8 mouse cellular contexts compared by ENCODE assay signal in the genomic region with DNA sequence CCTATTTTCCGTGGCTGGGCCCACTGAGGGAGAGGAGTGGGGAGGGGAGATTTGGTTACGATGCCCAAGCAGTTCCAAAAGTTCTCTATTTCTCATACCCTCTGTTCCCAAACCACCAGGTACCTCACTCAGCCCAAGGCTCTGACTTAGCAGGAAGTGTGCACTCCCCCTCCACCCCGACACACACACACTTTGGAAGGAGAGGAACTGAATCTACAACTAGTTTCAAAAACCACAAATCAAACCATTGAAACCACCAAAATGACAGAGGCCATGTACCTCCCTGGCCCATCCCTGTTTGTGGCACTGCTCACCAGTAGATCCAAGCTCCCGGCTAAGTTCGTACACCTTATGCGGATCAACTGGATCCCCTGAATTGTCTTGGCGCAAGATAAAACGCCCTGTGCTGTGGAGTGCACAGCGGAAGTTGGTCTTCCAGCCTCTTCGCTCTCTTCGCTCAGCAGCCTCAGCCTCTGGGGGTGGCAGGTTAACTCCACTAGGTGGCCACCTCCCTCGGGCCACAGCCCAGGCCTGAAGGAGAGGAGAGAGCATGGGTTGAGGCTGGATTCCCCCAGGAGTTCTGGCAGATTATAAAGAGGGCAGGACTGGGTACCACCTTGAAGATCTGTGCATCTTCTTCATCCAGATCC. TPM values are rescaled to one million over a fixed set of nuclear protein-coding genes. Genes with fewer than 3 reads are reported as not detected.
DNase-seq lines count a peak whose midpoint lies in the region; ATAC-seq and TF ChIP-seq lines count a peak whose summit lies in the region.

No protein-coding gene starts in this region.

- peaks cover 45% of the 10 kb centered on the region for H3K36me3 ChIP-seq in forebrain, postnatal 0 days (ENCODE audit: insufficient read depth)
- peaks cover 39% of the 10 kb centered on the region for H3K36me3 ChIP-seq in kidney, postnatal 0 days (ENCODE audit: insufficient read depth, low read length)
- H3K36me3 ChIP-seq in macrophage (ENCODE audit: inconsistent target) = peaks cover 29% of the 10 kb centered on the region

- ATAC-seq in forebrain, postnatal 0 days = peak; percentile 48
- peak; percentile 51 for ATAC-seq in kidney, postnatal 0 days (replicated peaks; ENCODE audit: low FRiP score, low read depth)

- peak; percentile 54 for DNase-seq in gastrocnemius, adult 2 months
- no peak for DNase-seq in gastrocnemius, postnatal 36 days
- DNase-seq in adrenal gland, adult 2 months = peak; percentile 64
- peak; percentile 16 for DNase-seq in forebrain, postnatal 0 days
- DNase-seq in kidney, postnatal 0 days (ENCODE audit: low spot score) = peak; percentile 78
- peak; percentile 66 to 69 for DNase-seq in spleen, postnatal 36 days (ENCODE audit: low spot score in 2 of 2)
- no peak for DNase-seq in right cerebral cortex, postnatal 4 days

- intact Hi-C loops in gastrocnemius, adult 2 months (cut with DNase I) = loop anchor here (1.0 kb wide), 1 partner anchor 98 kb away; no protein-coding TSS in a partner anchor
- intact Hi-C loops in gastrocnemius, postnatal 36 days (cut with DNase I) = loop anchor here (1.0 kb wide), 1 partner anchor 99 kb away; no protein-coding TSS in a partner anchor

- no peak overlapping the region for H3K4me2 ChIP-seq in forebrain, postnatal 0 days (ENCODE audit: low read depth)
- peak overlapping the region; percentile 67 for H3K4me2 ChIP-seq in kidney, postnatal 0 days (ENCODE audit: low read length)

- H3K4me1 ChIP-seq in forebrain, postnatal 0 days (ENCODE audit: insufficient read depth) = no peaks in the 10 kb centered on the region
- H3K4me1 ChIP-seq in kidney, postnatal 0 days (replicated peaks; ENCODE audit: insufficient read depth, low read length) = no peaks in the 10 kb centered on the region

- 36% methylated on average over 12 of the region's 12 CpGs for WGBS in forebrain, postnatal 0 days
- 18% methylated on average over 12 of the region's 12 CpGs for WGBS in kidney, postnatal 0 days
- 7% methylated on average over 12 of the region's 12 CpGs for WGBS in macrophage (ENCODE audit: missing documents)

- no peaks in the 10 kb centered on the region for H3K9me3 ChIP-seq in forebrain, postnatal 0 days (ENCODE audit: low read length)
- no peaks in the 10 kb centered on the region for H3K9me3 ChIP-seq in kidney, postnatal 0 days (replicated peaks; ENCODE audit: low read length)

- peak overlapping the region; percentile 76 for H3K4me3 ChIP-seq in gastrocnemius, adult 2 months
- no peak overlapping the region for H3K4me3 ChIP-seq in forebrain, postnatal 0 days (ENCODE audit: low read depth, low read length)
- H3K4me3 ChIP-seq in kidney, postnatal 0 days (replicated peaks; ENCODE audit: low read depth, low read length) = peak overlapping the region; percentile 62
- peak overlapping the region; percentile 98 for H3K4me3 ChIP-seq in macrophage (ENCODE audit: inconsistent target)

- no peak overlapping the region for H3K9ac ChIP-seq in forebrain, postnatal 0 days
- H3K9ac ChIP-seq in kidney, postnatal 0 days (ENCODE audit: low read depth, low read length) = peak overlapping the region; percentile 32; the same call in 1 of the 2 replicates

- peak; percentile 59 for TF ChIP-seq CTCF in gastrocnemius, adult 2 months (IDR thresholded peaks at IDR 0.05)
- peak; percentile 48 for TF ChIP-seq CTCF in forebrain, postnatal 0 days (IDR thresholded peaks at IDR 0.05; ENCODE audit: low read depth)
- peak; percentile 69 for TF ChIP-seq CTCF in kidney, postnatal 0 days (IDR thresholded peaks at IDR 0.05; ENCODE audit: low read depth)

- peak overlapping the region; percentile 31; the same call in 1 of the 2 replicates for H3K27ac ChIP-seq in gastrocnemius, adult 2 months
- H3K27ac ChIP-seq in forebrain, postnatal 0 days (ENCODE audit: low read depth, low read length) = no peak overlapping the region
- no peak overlapping the region for H3K27ac ChIP-seq in kidney, postnatal 0 days
- H3K27ac ChIP-seq in macrophage = peak overlapping the region; percentile 93

- no peaks in the 10 kb centered on the region for H3K27me3 ChIP-seq in forebrain, postnatal 0 days (ENCODE audit: insufficient read depth, low read length)
- H3K27me3 ChIP-seq in kidney, postnatal 0 days (ENCODE audit: insufficient read depth, low read length) = no peaks in the 10 kb centered on the region

- peaks cover 32% of the 10 kb centered on the region; the same call in 1 of the 2 replicates for H3K79me2 ChIP-seq in macrophage (ENCODE audit: inconsistent target)

RNA-seq across cellular contexts. Expression of a gene that starts 1.4 kb away (rescaled TPM):
- 1 to 10 TPM; 1.1 TPM for total RNA-seq in gastrocnemius, adult 2 months (2021)
- total RNA-seq in gastrocnemius, postnatal 36 days (2021) = 1 to 10 TPM in 1 of 2 experiments, under 1 TPM in 1; 0.71 to 2.5 TPM
- total RNA-seq in adrenal gland, adult 2 months (2021) = 10 to 100 TPM in 1 of 2 experiments, 1 to 10 TPM in 1; 7.4 to 12.2 TPM
- polyA plus RNA-seq in adrenal gland, adult 2 months (2012; rRNA removed) = 155 and 171 TPM in 2 replicates
- 1.3 and 3.8 TPM in 2 replicates for total RNA-seq in forebrain, postnatal 0 days (2014; rRNA removed)
- 3.4 and 3.7 TPM in 2 replicates for polyA plus RNA-seq in forebrain, postnatal 0 days (2015; fragmentation: Nextera tagmentation; extraction: Ambion mirVana)
- 14.5 and 21.1 TPM in 2 replicates for polyA plus RNA-seq in kidney, postnatal 0 days (2015; fragmentation: Nextera tagmentation; extraction: Ambion mirVana)
- total RNA-seq in macrophage (2018; cell fraction: chromatin; rRNA removed) = 1,000 to 10,000 TPM in 12 of 26 experiments, 100 to 1,000 TPM in 13, 10 to 100 TPM in 1; 97.8 to 1,739 (median 915) TPM
- 1,000 to 10,000 TPM in 13 of 26 experiments, 100 to 1,000 TPM in 13; 154 to 2,965 (median 1,096) TPM for total RNA-seq in macrophage (2018; cell fraction: cytosol; rRNA removed)
- 1,000 to 10,000 TPM in 13 of 26 experiments, 100 to 1,000 TPM in 13; 137 to 2,582 (median 962) TPM for total RNA-seq in macrophage (2018; cell fraction: nucleus; rRNA removed)
- 119 to 344 TPM (median 190 TPM) in 3 replicates for polyA plus RNA-seq in macrophage (2018)

RNA-seq across cellular contexts. Expression of a gene that starts 11.7 kb away (rescaled TPM):
- total RNA-seq in gastrocnemius, adult 2 months (2021) = not detected
- total RNA-seq in gastrocnemius, postnatal 36 days (2021) = under 1 TPM in 1 of 2 experiments, not detected in 1; 0.12 TPM
- 10 to 100 TPM in 1 of 2 experiments, 1 to 10 TPM in 1; 1.9 to 17.1 TPM for total RNA-seq in adrenal gland, adult 2 months (2021)
- polyA plus RNA-seq in adrenal gland, adult 2 months (2012; rRNA removed) = 9.0 and 18.5 TPM in 2 replicates
- not detected in 2 replicates for total RNA-seq in forebrain, postnatal 0 days (2014; rRNA removed)
- polyA plus RNA-seq in forebrain, postnatal 0 days (2015; fragmentation: Nextera tagmentation; extraction: Ambion mirVana) = not detected in 2 replicates
- 40.1 and 41.2 TPM in 2 replicates for polyA plus RNA-seq in kidney, postnatal 0 days (2015; fragmentation: Nextera tagmentation; extraction: Ambion mirVana)
- total RNA-seq in macrophage (2018; cell fraction: chromatin; rRNA removed) = not detected
- total RNA-seq in macrophage (2018; cell fraction: cytosol; rRNA removed) = not detected
- total RNA-seq in macrophage (2018; cell fraction: nucleus; rRNA removed) = not detected
- polyA plus RNA-seq in macrophage (2018) = not detected in 3 replicates

RNA-seq across cellular contexts. Expression of a gene that starts 14.0 kb away (rescaled TPM):
- total RNA-seq in gastrocnemius, adult 2 months (2021) = not detected
- total RNA-seq in gastrocnemius, postnatal 36 days (2021) = not detected
- total RNA-seq in adrenal gland, adult 2 months (2021) = not detected
- 0.93 and 1.2 TPM in 2 replicates for polyA plus RNA-seq in adrenal gland, adult 2 months (2012; rRNA removed)
- not detected in 2 replicates for total RNA-seq in forebrain, postnatal 0 days (2014; rRNA removed)
- 2.9 and 3.9 TPM in 2 replicates for polyA plus RNA-seq in forebrain, postnatal 0 days (2015; fragmentation: Nextera tagmentation; extraction: Ambion mirVana)
- 35.1 and 37.9 TPM in 2 replicates for polyA plus RNA-seq in kidney, postnatal 0 days (2015; fragmentation: Nextera tagmentation; extraction: Ambion mirVana)
- total RNA-seq in macrophage (2018; cell fraction: chromatin; rRNA removed) = not detected
- total RNA-seq in macrophage (2018; cell fraction: cytosol; rRNA removed) = 1 to 10 TPM in 3 of 26 experiments, under 1 TPM in 8, not detected in 15; 0.40 to 1.1 (median 0.77) TPM
- 1 to 10 TPM in 2 of 26 experiments, not detected in 24; 1.4 to 2.1 TPM for total RNA-seq in macrophage (2018; cell fraction: nucleus; rRNA removed)
- not detected in 3 replicates for polyA plus RNA-seq in macrophage (2018)

RNA-seq across cellular contexts. Expression of a gene that starts 26.9 kb away (rescaled TPM):
- not detected for total RNA-seq in gastrocnemius, adult 2 months (2021)
- total RNA-seq in gastrocnemius, postnatal 36 days (2021) = not detected
- under 1 TPM in 1 of 2 experiments, not detected in 1; 0.31 TPM for total RNA-seq in adrenal gland, adult 2 months (2021)
- polyA plus RNA-seq in adrenal gland, adult 2 months (2012; rRNA removed) = 0.62 and 12.1 TPM in 2 replicates
- 0.31 and 0.38 TPM in 2 replicates for total RNA-seq in forebrain, postnatal 0 days (2014; rRNA removed)
- 0.90 and 0.98 TPM in 2 replicates for polyA plus RNA-seq in forebrain, postnatal 0 days (2015; fragmentation: Nextera tagmentation; extraction: Ambion mirVana)
- 1.8 and 2.2 TPM in 2 replicates for polyA plus RNA-seq in kidney, postnatal 0 days (2015; fragmentation: Nextera tagmentation; extraction: Ambion mirVana)
- under 1 TPM in 3 of 26 experiments, not detected in 23; 0.33 to 0.95 (median 0.34) TPM for total RNA-seq in macrophage (2018; cell fraction: chromatin; rRNA removed)
- total RNA-seq in macrophage (2018; cell fraction: cytosol; rRNA removed) = under 1 TPM in 13 of 26 experiments, not detected in 13; 0.10 to 0.96 (median 0.30) TPM
- total RNA-seq in macrophage (2018; cell fraction: nucleus; rRNA removed) = 1 to 10 TPM in 1 of 26 experiments, under 1 TPM in 9, not detected in 16; 0.39 to 1.3 (median 0.58) TPM
- 0.09 TPM in 1 of 3 replicates, not detected in the others for polyA plus RNA-seq in macrophage (2018)

RNA-seq across cellular contexts. Expression of a gene that starts 36.3 kb away (rescaled TPM):
- 10 to 100 TPM; 22.4 to 28.1 TPM for total RNA-seq in gastrocnemius, adult 2 months (2021)
- total RNA-seq in gastrocnemius, postnatal 36 days (2021) = 10 to 100 TPM; 19.2 to 20.6 TPM
- total RNA-seq in adrenal gland, adult 2 months (2021) = 10 to 100 TPM; 61.0 to 64.5 TPM
- 23.5 and 33.7 TPM in 2 replicates for polyA plus RNA-seq in adrenal gland, adult 2 months (2012; rRNA removed)
- total RNA-seq in forebrain, postnatal 0 days (2014; rRNA removed) = 50.2 and 53.8 TPM in 2 replicates
- polyA plus RNA-seq in forebrain, postnatal 0 days (2015; fragmentation: Nextera tagmentation; extraction: Ambion mirVana) = 26.1 and 35.8 TPM in 2 replicates
- polyA plus RNA-seq in kidney, postnatal 0 days (2015; fragmentation: Nextera tagmentation; extraction: Ambion mirVana) = 37.2 and 39.8 TPM in 2 replicates
- 100 to 1,000 TPM in 25 of 26 experiments, 10 to 100 TPM in 1; 97.8 to 209 (median 159) TPM for total RNA-seq in macrophage (2018; cell fraction: chromatin; rRNA removed)
- 10 to 100 TPM; 30.1 to 57.3 (median 44.3) TPM for total RNA-seq in macrophage (2018; cell fraction: cytosol; rRNA removed)
- total RNA-seq in macrophage (2018; cell fraction: nucleus; rRNA removed) = 100 to 1,000 TPM in 16 of 26 experiments, 10 to 100 TPM in 10; 80.5 to 153 (median 109) TPM
- polyA plus RNA-seq in macrophage (2018) = 36.7 to 44.4 TPM (median 42.6 TPM) in 3 replicates

Comparison
In these comparisons a context has a peak if more than half of its experiments do, and no peak if none do; other contexts are left out.
1. DNase-seq: peak in gastrocnemius, adult 2 months (single experiment), adrenal gland, adult 2 months (single experiment), forebrain, postnatal 0 days (single experiment), kidney, postnatal 0 days (single experiment) and spleen, postnatal 36 days (2 of 2); none in gastrocnemius, postnatal 36 days (0 of 2) and right cerebral cortex, postnatal 4 days (single experiment).
2. H3K27ac ChIP-seq: peak in gastrocnemius, adult 2 months (single experiment) and macrophage (single experiment); none in forebrain, postnatal 0 days (single experiment) and kidney, postnatal 0 days (single experiment).
3. Peak in every context shown above with its lines, with median percentiles within 50 percentile points of each other: CTCF ChIP-seq.